Mouse (Mus musculus) megakaryocyte, embryonic 14.5 days (primary cell): ENCODE measurements around the gene Ankar. TPM values are rescaled to one million over a fixed set of nuclear protein-coding genes. Genes with fewer than 3 reads are reported as not detected.

Source experiments
- H3K27me3 ChIP-seq: replicated peaks from 2 replicates; pipeline ENCODE3; 2012; ENCODE audit warnings: inconsistent platforms
- H3K36me3 ChIP-seq: replicated peaks from 2 replicates; pipeline ENCODE3; 2012; ENCODE audit warnings: low read length, inconsistent platforms, mixed read lengths
- H3K4me1 ChIP-seq: 2 replicates; pipeline ENCODE4 v1.6.1; 2012; ENCODE audit warnings: inconsistent platforms
- H3K4me3 ChIP-seq: replicated peaks from 2 replicates; pipeline ENCODE3; 2012; ENCODE audit warnings: moderate library complexity, mild to moderate bottlenecking, inconsistent platforms
- H3K9me3 ChIP-seq: 2 replicates; pipeline ENCODE4 v1.6.1; 2012; ENCODE audit warnings: inconsistent platforms
- FLI1 ChIP-seq: IDR thresholded peaks from 2 replicates; pipeline ENCODE4 v1.6.1; 2012; ENCODE audit warnings: low read length, inconsistent platforms, mixed read lengths
- GATA1 ChIP-seq: IDR thresholded peaks from 3 replicates; pipeline ENCODE4 v1.6.1; 2012; ENCODE audit warnings: mixed read lengths, low read length, inconsistent platforms, borderline replicate concordance
- polyA plus RNA-seq: library from polyadenylated mRNA; stranded (reverse); fragments of >175 nt; gene quantifications from 2 replicates; pipeline ENCODE4 v1.2.3, GENCODE M21; 2012; ENCODE audit warnings: low replicate concordance; ENCODE audit not compliant: insufficient read depth

Ankar gene
- polyA plus RNA-seq, 1 experiment = not detected

- Histone ChIP-seq H3K4me3 (no peak overlapping the region), H3K4me1 (no peaks in the 10 kb centered on the region), H3K27me3 (peaks cover 9% of the 10 kb centered on the region), H3K36me3 (no peaks in the 10 kb centered on the region), H3K9me3 (peaks cover 8% of the 10 kb centered on the region; the same call in 1 of the 2 replicates)
- TF ChIP-seq FLI1 = no peak
- no peak for TF ChIP-seq GATA1
Observed at GRCm38 (mm10) chr1:72728781-72729180, 28.4 kb upstream of the Ankar start.

- H3K27me3 ChIP-seq = peaks cover 4% of the 10 kb centered on the region
- peaks cover 6% of the 10 kb centered on the region; the same call in 1 of the 2 replicates for H3K4me1 ChIP-seq
- H3K4me3 ChIP-seq = no peak overlapping the region
- TF ChIP-seq GATA1 = no peak
- no peak for TF ChIP-seq FLI1
- no peaks in the 10 kb centered on the region for H3K9me3 ChIP-seq
- H3K36me3 ChIP-seq = no peaks in the 10 kb centered on the region
Observed at GRCm38 (mm10) chr1:72725941-72726340, 25.6 kb upstream of the Ankar start.

GRCm38 (mm10) chr1:72724354-72724753, 24.0 kb upstream of the Ankar start:
- Histone ChIP-seq H3K4me3 (no peak overlapping the region), H3K4me1 (peaks cover 6% of the 10 kb centered on the region; the same call in 1 of the 2 replicates)
- TF ChIP-seq FLI1 (no peak), GATA1 (no peak)

GRCm38 (mm10) chr1:72722646-72723045, 22.3 kb upstream of the Ankar start:
- TF ChIP-seq GATA1 = no peak
- TF ChIP-seq FLI1 = no peak
- H3K4me1 ChIP-seq = peaks cover 6% of the 10 kb centered on the region; the same call in 1 of the 2 replicates
- no peaks in the 10 kb centered on the region for H3K9me3 ChIP-seq
- peaks cover 1% of the 10 kb centered on the region for H3K27me3 ChIP-seq
- H3K4me3 ChIP-seq = no peak overlapping the region
- peaks cover 25% of the 10 kb centered on the region for H3K36me3 ChIP-seq

More at GRCm38 (mm10) chr1:72724354-72724753, 24.0 kb upstream of the Ankar start:
- Histone ChIP-seq H3K9me3 (no peaks in the 10 kb centered on the region), H3K27me3 (peaks cover 4% of the 10 kb centered on the region), H3K36me3 (peaks cover 10% of the 10 kb centered on the region)

GRCm38 (mm10) chr1:72720115-72720725, 19.8 kb upstream of the Ankar start:
- no peaks in the 10 kb centered on the region for H3K27me3 ChIP-seq
- peaks cover 6% of the 10 kb centered on the region; the same call in 1 of the 2 replicates for H3K4me1 ChIP-seq
- no peak for TF ChIP-seq GATA1
- TF ChIP-seq FLI1 = no peak
- peaks cover 43% of the 10 kb centered on the region for H3K36me3 ChIP-seq
- no peak overlapping the region for H3K4me3 ChIP-seq
- no peaks in the 10 kb centered on the region for H3K9me3 ChIP-seq

- no peak overlapping the region for H3K4me3 ChIP-seq
- H3K36me3 ChIP-seq = peaks cover 56% of the 10 kb centered on the region
- TF ChIP-seq GATA1 = no peak
- no peak for TF ChIP-seq FLI1
- no peaks in the 10 kb centered on the region for H3K27me3 ChIP-seq
- H3K9me3 ChIP-seq = no peaks in the 10 kb centered on the region
- peaks cover 14% of the 10 kb centered on the region for H3K4me1 ChIP-seq
Observed at GRCm38 (mm10) chr1:72718846-72719245, 18.5 kb upstream of the Ankar start.

GRCm38 (mm10) chr1:72717540-72717939, 17.2 kb upstream of the Ankar start:
- no peaks in the 10 kb centered on the region for H3K9me3 ChIP-seq
- TF ChIP-seq FLI1 = no peak
- no peak for TF ChIP-seq GATA1
- peaks cover 23% of the 10 kb centered on the region for H3K4me1 ChIP-seq
- H3K27me3 ChIP-seq = no peaks in the 10 kb centered on the region
- H3K4me3 ChIP-seq = no peak overlapping the region
- H3K36me3 ChIP-seq = peaks cover 69% of the 10 kb centered on the region

- TF ChIP-seq FLI1 = no peak
- no peak for TF ChIP-seq GATA1
- Histone ChIP-seq H3K27me3 (no peaks in the 10 kb centered on the region), H3K4me3 (no peak overlapping the region), H3K36me3 (peaks cover 71% of the 10 kb centered on the region), H3K4me1 (peaks cover 19% of the 10 kb centered on the region), H3K9me3 (no peaks in the 10 kb centered on the region)
Observed at GRCm38 (mm10) chr1:72716926-72717325, 16.5 kb upstream of the Ankar start.

GRCm38 (mm10) chr1:72716421-72716820, 16.0 kb upstream of the Ankar start:
- H3K9me3 ChIP-seq = no peaks in the 10 kb centered on the region
- no peaks in the 10 kb centered on the region for H3K27me3 ChIP-seq
- TF ChIP-seq FLI1 (no peak), GATA1 (no peak)
- H3K4me3 ChIP-seq = no peak overlapping the region
- H3K4me1 ChIP-seq = peaks cover 19% of the 10 kb centered on the region
- H3K36me3 ChIP-seq = peaks cover 71% of the 10 kb centered on the region

GRCm38 (mm10) chr1:72715593-72716361, 15.4 kb upstream of the Ankar start:
- H3K4me1 ChIP-seq = peaks cover 19% of the 10 kb centered on the region
- TF ChIP-seq GATA1 = no peak
- no peak for TF ChIP-seq FLI1
- H3K27me3 ChIP-seq = no peaks in the 10 kb centered on the region
- H3K36me3 ChIP-seq = peaks cover 69% of the 10 kb centered on the region
- no peak overlapping the region for H3K4me3 ChIP-seq
- no peaks in the 10 kb centered on the region for H3K9me3 ChIP-seq
